Mouse (Mus musculus) megakaryocyte, embryonic 14.5 days (primary cell): ENCODE measurements around the gene Spag8.

ENCODE experiments used
- FLI1 ChIP-seq: IDR thresholded peaks from 2 replicates; pipeline ENCODE4 v1.6.1; 2012; ENCODE audit warnings: low read length, inconsistent platforms, mixed read lengths
- GATA1 ChIP-seq: IDR thresholded peaks from 3 replicates; pipeline ENCODE4 v1.6.1; 2012; ENCODE audit warnings: mixed read lengths, low read length, inconsistent platforms, borderline replicate concordance

DNA sequence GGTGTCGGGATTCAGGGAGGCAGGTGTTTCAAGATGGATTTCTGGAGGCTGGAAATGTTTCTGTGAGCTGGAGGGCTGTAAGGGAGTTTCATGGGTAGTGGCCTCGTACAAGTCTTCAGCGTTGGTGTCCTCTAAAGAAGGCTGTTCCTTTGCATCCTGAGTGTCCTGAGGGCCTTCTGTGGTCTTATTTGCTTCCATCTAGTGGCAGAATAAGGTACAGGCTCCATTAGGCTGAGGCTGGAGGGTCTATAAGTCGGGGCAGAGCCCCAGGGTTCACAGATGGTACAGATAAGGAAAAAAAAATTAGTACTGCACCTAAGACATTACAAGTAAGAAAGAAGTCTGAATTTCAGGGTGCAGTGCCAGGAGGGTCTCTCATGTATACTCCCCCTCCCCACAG lies 13.0 kb upstream of the Spag8 start:
- TF ChIP-seq GATA1 = no peak
- no peak for TF ChIP-seq FLI1
